Mouse (Mus musculus) T-helper 17 cell (primary cell): ENCODE results near the gene Zfp689.
"Not testable (repeated sequence)": the region's sequence is repeated elsewhere in the genome, so short reads cannot be mapped to it uniquely, and the experiment has no call there.

Experiments
- in situ Hi-C, 2 experiments: fragments of 300-600 bp; cut with MboI, MseI; formaldehyde crosslinking; loops; 1 replicate in 1 of 2; 2 replicates in 1 of 2; pipeline ENCODE4 v1.15.1; 2025; ENCODE audit warnings: high pct_unique_total_duplicates in 2 of 2

The Zfp689 gene

GRCm38 (mm10) chr7:127406002-127406987 lies 42.7 kb downstream of the Zfp689 start, which contains the start of gene Zfp764:
Gene Zfp764, minus strand, starts transcription at chr7:127406822.
- in situ Hi-C loops, result not testable (repeated sequence)

GRCm38 (mm10) chr7:127404101-127404500 lies 44.9 kb downstream of the Zfp689 start:
- in situ Hi-C loops, result loop anchor here in 1 of 2 experiments (5.0 kb wide), 1 partner anchor 37 kb away; no protein-coding TSS in a partner anchor

GRCm38 (mm10) chr7:127402980-127403379 lies 46.0 kb downstream of the Zfp689 start:
- in situ Hi-C loops, result loop anchor here in 1 of 2 experiments (5.0 kb wide), 1 partner anchor 36 kb away; no protein-coding TSS in a partner anchor

- in situ Hi-C loops, result loop anchor here in 1 of 2 experiments (5.0 kb wide), 1 partner anchor 33 kb away; no protein-coding TSS in a partner anchor
Measured at GRCm38 (mm10) chr7:127400355-127400754, 48.6 kb downstream of the Zfp689 start.

- in situ Hi-C loops, result no loop called here
Measured at GRCm38 (mm10) chr7:127393944-127394333, 55.0 kb downstream of the Zfp689 start.

GRCm38 (mm10) chr7:127393157-127393943 lies 55.6 kb downstream of the Zfp689 start, which contains the start of gene E430018J23Rik:
Gene E430018J23Rik, minus strand, starts transcription at chr7:127393629.
- in situ Hi-C loops, result no loop called here

GRCm38 (mm10) chr7:127392251-127392824 lies 56.6 kb downstream of the Zfp689 start:
- in situ Hi-C loops, result no loop called here
